Mouse (Mus musculus): ENCODE measurements around the gene Spata20.

The Spata20 gene

DNA sequence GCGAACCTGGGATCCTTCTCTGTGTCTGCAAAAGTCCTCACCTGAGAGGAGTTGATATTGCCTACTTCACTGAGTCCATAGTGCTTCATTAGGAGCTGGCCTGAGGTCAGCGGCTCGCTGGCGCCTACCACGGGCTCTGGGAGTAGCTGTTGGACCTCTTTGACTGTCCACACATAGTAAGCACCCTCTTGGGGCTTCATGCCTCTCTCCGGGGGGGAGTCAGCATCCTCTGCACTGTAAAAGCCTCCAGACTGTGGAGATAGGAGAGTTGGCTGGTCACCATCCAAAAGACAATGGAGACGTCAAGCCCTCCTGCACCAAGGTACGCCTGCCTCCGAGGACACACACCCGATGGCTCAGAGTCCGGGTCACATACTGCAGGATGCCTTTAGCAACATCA is 3.2 kb downstream of the Spata20 start:
- DNase-seq (ENCODE audit: low spot score in 2 of 2), result no peak

DNA sequence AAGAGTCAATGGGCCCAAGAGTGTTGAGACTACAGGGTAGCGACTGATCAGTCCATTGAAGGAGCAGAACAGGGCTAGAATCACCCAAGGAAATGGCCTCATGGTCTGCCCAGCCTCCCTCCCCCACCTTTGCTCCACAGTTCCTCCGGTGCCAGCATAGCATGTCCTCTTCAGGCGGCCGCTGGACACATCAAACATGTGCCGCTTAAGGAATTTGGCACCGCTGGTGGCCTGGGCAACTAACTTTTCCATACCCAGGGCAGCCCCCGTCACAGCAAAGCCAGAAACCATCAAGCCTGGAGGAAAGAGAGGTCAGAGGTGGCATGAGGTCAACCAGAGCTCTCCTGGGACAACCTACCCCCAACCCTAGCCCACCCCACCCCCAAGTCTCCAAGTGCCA is 4.0 kb downstream of the Spata20 start:
- DNase-seq (ENCODE audit: low spot score in 2 of 2), result no peak

DNA sequence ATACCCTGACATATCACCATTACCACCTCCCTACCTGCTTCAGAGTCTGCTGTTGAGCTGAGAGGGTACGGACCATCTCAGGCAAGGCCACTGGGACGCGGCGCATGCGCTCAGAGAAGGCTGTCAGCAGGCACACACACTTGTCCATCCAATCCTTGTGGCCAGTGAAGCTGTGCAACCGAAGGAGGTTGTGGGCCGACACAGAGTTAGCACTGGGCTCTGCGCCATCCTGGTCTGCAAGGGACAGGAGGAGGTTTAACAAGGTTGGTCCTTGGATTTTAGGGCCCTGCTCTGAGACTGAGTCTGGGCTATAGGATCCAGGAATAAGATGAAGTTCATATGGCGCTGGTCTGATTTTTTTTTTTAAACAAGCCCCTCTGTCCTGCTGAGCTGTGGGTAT is 5.6 kb downstream of the Spata20 start:
- no peak for DNase-seq (ENCODE audit: low spot score in 2 of 2)

DNA sequence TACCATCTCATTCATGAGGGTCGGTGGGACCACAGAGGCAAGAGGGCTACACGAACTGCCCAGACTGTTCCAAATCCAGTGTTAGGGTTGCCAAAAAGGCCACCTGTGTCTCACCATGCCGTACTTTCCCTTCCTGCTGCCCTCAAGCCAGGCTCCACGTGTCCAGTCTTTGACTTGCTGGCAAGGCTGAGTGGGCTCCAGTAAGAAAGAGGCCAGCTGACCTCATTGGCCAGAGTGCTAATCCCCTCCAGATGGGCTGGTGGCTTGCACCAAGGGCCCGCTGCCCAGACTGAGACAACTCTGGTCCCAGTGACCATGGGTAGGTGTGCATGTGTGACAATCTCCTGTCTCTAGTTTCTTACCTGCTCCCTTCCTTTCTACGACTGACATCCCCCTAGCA is 8.3 kb downstream of the Spata20 start:
- no peak for DNase-seq (ENCODE audit: low spot score in 2 of 2)

DNA sequence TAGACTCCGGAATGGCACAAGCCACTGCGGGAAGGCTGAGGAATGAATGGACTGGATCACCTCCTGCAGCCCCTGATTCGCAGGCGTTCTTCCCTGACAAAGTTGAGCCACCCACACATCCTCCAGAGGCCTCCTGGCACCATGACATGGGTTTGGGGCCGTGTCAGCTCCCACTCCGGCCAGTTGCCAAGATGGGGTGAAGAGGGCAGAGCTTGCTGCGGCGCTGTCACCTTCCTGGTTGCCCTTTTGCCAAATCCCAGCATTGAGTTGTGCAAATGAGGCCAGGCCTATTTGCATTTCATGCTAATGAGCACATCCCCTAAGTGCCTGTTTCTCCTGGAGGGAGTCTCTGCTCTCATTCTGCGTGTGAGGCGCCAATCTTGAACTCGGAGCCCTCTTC is 10.3 kb downstream of the Spata20 start:
- DNase-seq (ENCODE audit: low spot score in 2 of 2), result no peak

DNA sequence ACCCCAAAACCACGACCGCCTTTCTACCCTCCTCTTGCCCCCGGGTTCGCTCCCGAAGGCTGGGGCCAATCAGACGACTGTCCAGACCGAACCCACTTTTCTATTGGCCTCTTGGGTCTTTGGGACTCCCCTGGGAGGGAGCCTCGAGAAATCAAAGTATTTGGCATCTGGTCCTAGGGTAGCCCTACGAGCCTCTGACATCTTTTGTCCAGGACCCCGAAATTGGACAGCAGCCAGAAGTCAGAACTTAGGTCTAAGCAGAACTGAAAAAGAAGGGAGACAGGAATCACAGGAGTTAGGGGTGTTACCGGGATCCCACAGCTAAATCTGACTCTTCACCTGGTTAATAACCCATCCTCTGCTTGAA is 11.5 kb downstream of the Spata20 start:
- DNase-seq (ENCODE audit: low spot score in 2 of 2), result no peak

DNA sequence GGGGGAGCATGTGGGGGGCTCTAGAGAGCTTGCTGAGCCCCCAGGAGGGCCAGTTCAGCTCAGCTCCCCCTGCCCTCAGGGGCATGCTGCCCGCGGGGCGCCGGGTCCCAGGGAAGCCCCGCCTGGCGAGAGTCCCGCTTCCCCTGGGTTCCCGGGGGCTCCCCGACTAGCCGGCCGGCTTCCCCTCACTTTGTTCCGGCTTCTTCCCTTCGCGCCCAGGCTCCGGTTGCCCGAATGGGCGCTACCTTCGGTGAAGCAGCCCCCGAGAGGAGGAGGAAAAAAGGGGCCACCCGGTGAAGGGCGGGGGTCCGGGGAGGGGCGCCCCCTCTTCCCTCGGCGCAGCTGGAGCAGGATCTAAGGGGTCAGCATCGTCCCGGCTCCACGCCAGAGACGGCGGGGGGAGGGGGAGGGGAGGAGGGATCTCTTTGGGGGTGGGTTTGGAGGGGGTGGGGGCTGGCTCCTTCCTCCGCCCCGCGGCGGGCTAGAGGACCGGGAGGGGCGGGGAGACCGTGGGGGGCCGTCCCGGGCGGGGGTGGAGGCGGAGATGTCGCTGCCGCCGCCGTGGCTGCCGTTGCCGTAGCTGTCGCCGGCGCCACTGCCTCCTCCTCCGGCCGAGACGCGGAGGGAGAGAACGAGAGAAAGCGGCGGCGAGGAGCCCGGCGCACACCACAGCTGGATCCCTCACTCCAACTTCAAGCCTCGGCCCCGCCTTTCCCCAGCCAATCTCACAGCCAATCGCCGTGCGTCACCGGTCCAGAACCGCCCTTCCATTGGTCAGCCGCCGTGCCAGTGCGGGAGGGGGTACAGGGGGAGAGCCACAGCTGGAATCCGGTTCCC is 12.1 kb downstream of the Spata20 start, which contains the start of gene Cacna1g:
Gene Cacna1g (minus strand): TSS at position 492 of the 837 bp plus-strand sequence.
- DNase-seq (ENCODE audit: low spot score in 2 of 2), result peak; percentile 79 to 81

DNA sequence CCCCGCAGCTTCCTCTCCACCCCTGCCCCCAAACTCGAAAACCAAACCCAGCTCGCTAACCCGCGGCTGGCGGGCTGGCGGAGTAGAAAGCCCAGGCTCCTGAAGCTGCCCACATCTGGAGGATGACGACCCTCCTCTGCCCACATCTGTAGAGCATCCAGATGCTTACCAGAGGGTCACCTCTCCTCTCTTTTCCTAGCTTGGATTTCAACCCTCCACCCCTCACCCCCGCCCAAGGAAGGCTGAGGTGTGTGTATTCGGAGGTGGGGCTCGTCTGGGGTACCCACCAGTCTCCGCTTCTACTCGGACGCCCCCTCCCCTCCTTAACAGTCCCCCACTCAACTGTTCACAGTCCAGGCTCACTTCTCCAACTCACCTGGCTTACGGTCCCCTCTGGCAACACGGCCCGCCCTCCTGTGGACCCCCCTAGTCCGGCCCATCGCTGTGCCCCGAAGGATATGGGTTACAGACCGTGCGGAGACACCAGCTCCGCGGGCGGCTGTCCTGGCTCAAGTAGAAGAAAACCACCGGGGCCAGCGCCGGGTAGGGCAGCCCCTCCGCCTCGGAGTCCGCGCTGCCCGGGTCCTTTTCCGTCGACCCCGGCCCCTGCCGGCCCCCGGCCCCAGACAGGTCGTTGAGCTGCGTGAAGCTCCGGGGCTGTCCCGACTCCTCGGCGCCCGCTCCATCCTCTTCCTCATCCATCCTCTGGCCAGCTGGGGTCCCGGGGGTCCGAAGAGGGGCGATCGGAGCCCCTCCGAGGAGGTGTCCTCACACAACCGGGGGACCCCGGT is 12.9 kb downstream of the Spata20 start:
- no peak for DNase-seq (ENCODE audit: low spot score in 2 of 2)

DNA sequence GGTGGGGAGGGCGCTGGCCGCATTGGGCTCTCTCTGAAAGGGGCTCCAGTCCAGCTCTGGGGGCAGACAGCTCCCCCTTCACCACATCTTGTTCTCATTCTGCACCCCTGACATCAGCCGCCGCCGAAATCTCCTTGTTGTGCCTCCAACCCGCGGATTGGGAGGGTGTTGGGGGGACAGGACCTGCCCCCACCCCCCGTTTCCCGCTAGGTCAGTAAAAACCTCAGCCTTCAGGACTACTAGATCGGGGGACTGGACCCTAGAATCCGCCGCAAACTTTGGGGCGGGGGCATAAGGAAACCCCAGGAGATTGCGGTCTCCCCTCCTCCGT is 13.4 kb downstream of the Spata20 start:
- no peak for DNase-seq (ENCODE audit: low spot score in 2 of 2)

DNA sequence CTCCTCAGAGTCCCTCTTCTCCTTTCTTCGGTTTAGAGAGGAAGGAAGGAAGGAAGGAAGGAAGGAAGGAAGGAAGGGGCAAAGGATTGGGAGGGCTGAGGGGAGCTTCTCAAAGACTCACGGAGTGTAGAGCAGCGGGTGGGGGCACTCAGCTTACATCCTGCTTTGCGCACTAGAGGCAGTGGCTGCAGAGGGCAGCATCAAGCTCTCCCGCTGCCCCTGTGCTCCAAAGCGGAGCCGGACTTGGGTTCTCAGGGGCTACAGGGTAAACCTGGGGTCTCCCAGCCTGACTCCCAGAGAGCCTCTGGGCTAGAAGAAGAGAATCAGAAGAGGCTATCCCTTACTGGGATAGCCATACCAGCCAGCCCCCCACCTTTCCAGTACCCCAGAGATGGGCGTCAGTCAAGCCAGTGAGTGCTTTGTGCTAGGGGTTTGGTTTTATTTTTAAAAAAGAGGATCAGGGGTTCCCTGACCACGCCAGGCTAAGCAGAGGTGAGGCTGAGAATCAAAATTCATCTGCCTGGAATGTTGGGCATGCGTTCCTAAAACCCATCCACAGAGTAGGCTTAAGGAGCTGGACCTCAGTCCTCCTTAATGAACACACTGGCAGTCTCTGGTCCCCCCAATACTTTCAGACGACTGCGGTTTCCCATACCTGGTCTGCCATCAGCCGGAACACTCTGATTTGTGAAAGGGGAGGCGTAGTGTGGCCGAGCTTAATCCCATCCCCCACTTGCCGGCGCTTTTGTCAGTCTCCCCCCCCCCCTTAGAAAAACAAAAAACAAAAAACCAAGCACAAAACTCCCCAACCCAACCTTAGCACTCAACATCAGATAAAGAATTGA is 14.0 kb downstream of the Spata20 start:
- DNase-seq (ENCODE audit: low spot score in 2 of 2), result no peak

DNA sequence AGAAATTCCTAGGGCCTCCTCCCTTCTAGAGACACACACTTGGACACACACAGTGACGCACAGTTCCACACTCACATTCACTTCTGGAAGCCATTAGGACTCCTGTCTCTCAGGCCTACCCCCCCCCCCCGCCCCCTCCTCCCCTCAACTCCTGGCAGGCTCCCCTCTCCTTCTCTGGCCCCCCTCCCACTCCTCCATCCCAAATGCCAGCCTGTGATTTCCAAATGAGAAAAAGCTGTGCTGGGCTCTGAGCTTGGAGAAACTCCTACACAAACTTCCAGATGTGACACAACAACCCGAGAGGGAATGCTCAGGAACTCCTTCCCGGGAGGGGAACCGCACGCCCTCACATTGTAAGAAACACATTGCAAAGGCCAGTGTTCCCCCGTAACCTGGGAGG is 15.6 kb downstream of the Spata20 start:
- DNase-seq (ENCODE audit: low spot score in 2 of 2), result no peak

DNA sequence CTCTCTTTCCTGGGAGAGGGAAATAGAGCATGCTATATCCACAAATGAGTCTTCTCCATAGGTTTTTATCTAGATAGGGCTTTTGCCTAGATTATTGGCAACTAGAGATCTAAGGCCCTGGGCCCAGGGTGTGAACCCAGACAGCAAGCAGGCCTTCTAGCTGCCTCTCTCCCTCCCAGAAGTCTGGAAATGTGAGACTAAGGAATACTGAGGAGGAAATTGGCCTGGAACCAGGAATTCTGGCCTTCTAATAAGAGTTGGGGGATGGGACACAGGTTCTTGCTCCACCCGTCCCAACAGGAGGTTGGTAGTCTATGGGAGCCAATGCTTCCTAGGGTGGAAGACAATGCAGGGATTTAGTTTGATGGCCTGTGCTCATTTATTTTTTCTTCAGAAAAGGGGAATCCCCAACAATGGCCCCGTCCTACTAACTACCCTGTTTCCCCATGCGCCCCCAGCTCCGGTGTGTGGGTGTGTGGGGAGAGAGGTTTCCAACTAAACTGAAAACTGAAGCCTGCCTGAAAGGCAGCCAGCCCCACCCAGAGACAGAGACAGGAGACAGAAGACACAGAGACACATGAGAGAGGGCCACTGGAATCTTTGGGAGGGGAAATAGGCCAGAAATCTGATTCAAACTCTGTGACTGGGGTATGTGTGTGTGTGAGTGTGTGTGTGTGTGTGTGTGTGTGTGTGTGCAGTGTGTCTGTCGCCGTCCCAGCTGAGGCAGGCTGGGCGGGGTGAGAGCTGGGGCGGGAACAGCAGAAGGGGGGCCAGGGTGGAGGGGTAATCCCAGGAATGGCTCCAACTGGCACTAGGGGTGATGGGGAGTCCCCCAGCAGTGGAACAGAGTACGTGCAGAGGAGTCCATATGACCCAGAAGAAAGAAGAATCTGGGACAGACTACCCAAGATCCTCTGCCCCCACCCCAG is 16.6 kb downstream of the Spata20 start:
- DNase-seq (ENCODE audit: low spot score in 2 of 2), result no peak

DNA sequence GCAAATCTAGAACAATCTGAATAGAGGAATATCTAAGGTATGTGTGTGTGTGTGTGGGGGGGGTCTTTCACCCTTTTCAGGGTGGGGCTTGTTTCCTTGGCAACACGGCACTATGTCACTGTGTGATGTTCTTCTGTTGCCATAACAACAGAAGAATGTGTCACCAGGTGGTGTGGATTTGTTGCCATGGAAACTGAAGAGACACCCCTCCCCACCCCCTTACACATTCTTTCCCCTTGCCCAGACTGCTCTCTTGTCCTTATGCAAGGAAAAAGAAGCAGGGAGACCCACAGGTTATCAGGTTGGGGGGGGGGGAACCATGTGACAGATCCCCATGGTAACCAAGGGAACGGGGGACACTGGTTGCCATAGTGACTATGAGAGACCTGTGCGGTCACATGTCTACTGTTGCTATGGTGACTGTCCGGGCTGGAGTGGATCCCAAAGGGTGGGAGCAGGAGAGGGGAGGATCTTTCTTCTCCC is 17.4 kb downstream of the Spata20 start:
- no peak for DNase-seq (ENCODE audit: low spot score in 2 of 2)

DNA sequence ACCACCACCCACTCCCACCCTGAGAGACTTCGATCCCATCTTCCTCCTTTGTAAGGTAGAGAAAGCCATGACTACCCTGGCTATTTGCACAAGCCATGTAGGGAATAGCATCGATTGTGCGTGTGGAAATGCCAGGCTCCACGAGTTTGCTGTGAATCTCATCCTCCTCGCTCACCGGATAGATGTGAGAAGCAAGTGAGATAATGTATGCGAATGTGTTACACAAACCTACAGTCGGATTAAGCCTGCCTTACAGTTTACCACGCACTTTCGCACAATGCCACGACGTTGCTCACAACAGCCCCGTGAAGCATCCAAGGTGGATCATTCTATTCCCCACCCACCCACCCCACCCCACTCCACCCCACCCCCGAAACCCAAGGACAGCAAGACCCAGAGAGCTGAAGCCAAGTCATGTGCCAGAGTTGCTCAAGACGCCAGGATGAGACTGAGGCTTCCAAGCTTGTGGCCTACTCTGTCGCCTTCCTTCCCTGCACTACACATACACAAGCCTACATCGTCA is 19.6 kb downstream of the Spata20 start:
- no peak for DNase-seq (ENCODE audit: low spot score in 2 of 2)

DNA sequence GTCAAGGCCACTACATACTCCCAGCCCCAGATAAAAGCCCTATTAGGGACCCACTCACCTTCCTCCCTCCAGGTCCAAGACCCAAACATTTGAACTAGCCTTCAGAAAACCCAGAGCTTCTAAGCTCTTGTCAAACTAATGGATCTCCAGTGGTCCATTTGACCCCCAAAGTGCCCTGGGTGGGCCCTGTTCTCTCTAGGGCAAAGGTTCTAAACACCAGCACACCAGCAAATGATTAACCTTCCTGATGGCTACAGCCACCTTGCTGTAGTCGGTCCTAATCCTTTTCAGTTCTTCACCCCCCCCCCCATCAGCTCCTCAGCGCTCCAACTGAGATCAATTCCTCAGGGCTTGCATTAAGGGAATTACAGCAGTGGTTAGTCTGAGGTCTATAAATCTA is 21.8 kb downstream of the Spata20 start:
- no peak for DNase-seq (ENCODE audit: low spot score in 2 of 2)

DNA sequence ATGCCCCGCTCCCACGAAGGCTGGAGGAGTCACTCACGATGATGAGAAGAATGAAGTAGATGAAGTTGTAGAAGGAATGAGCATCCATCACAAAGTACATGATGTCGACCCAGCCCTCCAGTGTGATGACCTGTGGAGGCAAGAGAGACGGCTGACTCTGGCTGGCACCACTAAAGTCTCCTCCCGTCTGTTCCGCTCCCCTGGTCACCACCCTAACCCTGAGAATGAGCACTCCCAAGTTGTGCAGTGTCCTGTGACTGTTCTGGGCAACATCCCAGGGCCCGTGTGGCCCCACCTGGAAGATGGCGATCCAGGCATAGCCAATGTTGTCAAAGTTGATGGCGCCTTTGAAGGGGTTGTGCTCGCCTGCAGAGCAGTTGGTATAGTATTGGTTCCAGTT is 24.1 kb downstream of the Spata20 start:
- DNase-seq (ENCODE audit: low spot score in 2 of 2), result no peak

DNA sequence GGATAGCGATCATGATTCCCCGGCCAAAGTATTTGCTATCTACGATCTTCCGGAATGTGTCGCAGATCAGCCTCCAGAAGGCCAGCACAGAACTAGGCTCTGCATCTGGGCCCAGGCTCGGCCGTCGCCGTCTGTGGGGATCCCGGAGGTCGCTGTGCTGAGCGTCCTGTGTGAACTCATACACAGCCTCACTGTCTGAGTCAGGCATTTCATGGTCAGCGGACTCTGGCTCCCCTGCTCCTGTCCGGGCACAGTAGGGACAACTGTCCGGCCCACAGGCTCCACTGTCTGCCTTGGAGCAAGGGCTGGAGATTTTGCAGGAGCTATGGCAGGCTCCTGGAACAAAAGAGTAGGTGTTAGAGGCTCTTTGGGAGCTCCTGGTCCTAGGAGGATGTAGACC is 29.0 kb downstream of the Spata20 start:
- DNase-seq (ENCODE audit: low spot score in 2 of 2), result no peak

DNA sequence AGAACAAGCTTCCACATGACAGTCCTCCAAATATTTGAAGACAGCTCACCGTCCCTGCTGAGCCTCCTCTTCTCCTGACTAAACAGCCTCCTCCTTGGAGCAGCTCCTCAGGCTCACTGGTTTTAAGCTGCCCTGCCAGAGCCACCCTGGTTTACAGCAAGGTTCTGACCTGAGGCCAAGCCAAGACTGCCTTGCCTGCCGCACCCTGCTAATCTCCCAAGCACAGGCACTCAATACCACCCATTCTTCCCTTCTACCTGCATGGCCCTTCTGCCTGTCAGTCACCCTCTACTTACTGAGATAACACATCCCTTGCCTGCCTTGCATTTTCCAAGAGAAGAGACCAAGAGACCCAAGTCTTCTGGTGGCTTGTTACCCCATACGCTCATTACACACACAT is 29.6 kb downstream of the Spata20 start:
- no peak for DNase-seq (ENCODE audit: low spot score in 2 of 2)

DNA sequence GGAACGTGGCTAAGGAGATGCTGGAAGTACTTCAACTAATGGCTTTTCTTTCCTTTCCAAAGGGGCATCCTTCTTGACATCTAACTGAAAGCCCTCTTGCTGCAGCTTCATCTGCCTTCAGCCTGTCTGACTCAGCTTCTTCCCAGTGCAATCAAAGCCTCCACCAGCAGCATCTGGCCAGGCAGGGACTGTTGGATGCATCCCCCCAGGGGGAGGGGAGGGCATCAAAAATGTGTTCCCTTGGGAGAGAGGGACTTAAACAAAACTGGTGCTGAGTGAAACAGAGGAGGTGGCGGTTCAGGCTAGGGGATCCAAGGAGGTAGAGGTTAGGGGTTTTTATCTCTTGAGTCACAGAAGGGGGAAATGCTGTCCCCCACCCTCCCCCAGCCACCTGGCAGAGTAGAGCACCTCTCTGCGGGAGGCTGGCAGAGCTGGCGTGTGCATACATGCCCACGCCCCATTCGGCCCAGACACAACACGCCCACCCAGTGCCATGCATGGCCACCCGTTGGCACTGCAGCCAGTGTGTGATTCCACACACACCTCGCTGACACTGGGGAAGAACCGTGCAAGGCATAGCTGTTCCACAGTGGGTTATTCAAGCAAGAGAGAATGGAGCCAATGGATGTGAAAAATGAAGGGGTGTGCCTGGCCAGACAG is 30.7 kb downstream of the Spata20 start:
- DNase-seq (ENCODE audit: low spot score in 2 of 2), result no peak

DNA sequence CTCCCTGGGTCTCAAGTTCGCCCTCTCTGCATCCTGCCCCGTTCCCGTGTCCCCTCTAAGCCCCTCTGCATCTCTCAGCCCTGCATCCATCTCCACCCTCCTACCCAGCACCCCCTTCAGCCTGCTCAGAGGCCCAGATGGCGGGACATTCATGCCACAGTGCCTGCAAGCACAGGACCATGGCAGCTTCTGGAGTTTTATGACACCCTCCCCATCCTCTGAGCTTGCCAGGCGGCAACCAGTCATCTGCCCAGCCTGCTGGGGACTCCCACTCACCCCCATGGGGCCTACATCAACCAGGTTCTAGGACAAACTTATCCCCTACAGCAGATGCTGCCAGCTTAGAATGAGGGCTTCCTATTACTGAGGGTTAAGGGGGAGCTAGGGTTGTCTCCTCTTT is 31.2 kb downstream of the Spata20 start:
- no peak for DNase-seq (ENCODE audit: low spot score in 2 of 2)
